Comparison of ENCODE assay signal across 28 mouse cellular contexts in the genomic region with DNA sequence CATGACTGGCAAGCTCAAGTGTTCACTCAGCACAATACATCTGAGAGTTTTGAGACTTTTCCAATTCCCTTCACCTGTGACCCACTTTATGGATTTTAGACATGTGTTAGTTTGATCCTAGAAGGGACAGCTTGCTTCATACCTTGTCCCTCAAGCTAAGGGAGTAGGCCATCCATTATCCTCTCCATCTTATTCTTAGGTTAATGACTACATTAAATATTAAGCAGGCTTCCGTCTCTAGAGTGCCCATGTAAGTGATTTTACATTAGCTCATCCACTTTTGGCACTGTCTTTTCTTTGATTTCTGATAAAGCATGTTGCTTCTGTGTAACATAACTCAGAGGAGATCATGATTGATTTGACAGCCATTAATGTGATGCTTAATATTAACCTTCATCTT.
DNase-seq lines count a peak whose midpoint lies in the region; ATAC-seq lines count a peak whose summit lies in the region.
"Had no signal": no experiment of that assay in that cellular context is flagged by ENCODE, and none has a peak within 500 bp of the region (broad histone marks: within the 10 kb centered on the region; RNA-seq: fewer than 3 reads in every experiment).

No protein-coding gene starts in this region.

- H3K4me3 ChIP-seq in embryonic facial prominence, embryonic 14.5 days (ENCODE audit: low read depth, low read length) = no peak overlapping the region
- H3K4me3 ChIP-seq in embryonic facial prominence, embryonic 10.5 days = no peak overlapping the region
- no peak overlapping the region for H3K4me3 ChIP-seq in neural tube, embryonic 12.5 days
- H3K4me3 ChIP-seq in neural tube, embryonic 15.5 days (replicated peaks) = no peak overlapping the region
- no peak overlapping the region for H3K4me3 ChIP-seq in kidney, embryonic 16.5 days (ENCODE audit: low read length)
- H3K4me3 ChIP-seq: embryonic facial prominence, embryonic 12.5 days; embryonic facial prominence, embryonic 15.5 days; erythroblast, embryonic 14.5 days; forebrain, embryonic 10.5 days; forebrain, embryonic 12.5 days had no signal

- H3K27ac ChIP-seq in embryonic facial prominence, embryonic 14.5 days (replicated peaks; ENCODE audit: low read depth, low read length) = no peak overlapping the region
- H3K27ac ChIP-seq in embryonic facial prominence, embryonic 10.5 days (replicated peaks) = no peak overlapping the region
- H3K27ac ChIP-seq in neural tube, embryonic 12.5 days = no peak overlapping the region
- H3K27ac ChIP-seq in neural tube, embryonic 15.5 days (replicated peaks) = no peak overlapping the region
- H3K27ac ChIP-seq in kidney, embryonic 16.5 days (ENCODE audit: low read length) = no peak overlapping the region
- H3K27ac ChIP-seq: embryonic facial prominence, embryonic 12.5 days; embryonic facial prominence, embryonic 15.5 days; forebrain, embryonic 10.5 days; forebrain, embryonic 12.5 days had no signal

- WGBS in embryonic facial prominence, embryonic 14.5 days = 81% methylated on average over 1 of the region's 1 CpGs
- 86% methylated on average over 1 of the region's 1 CpGs for WGBS in embryonic facial prominence, embryonic 10.5 days
- 73% methylated on average over 1 of the region's 1 CpGs for WGBS in neural tube, embryonic 12.5 days
- 74% methylated on average over 1 of the region's 1 CpGs for WGBS in neural tube, embryonic 15.5 days
- 64% methylated on average over 1 of the region's 1 CpGs for WGBS in kidney, embryonic 16.5 days

- no peak overlapping the region for H3K9ac ChIP-seq in embryonic facial prominence, embryonic 14.5 days (ENCODE audit: low read depth, low read length)
- H3K9ac ChIP-seq in neural tube, embryonic 12.5 days = no peak overlapping the region
- no peak overlapping the region for H3K9ac ChIP-seq in neural tube, embryonic 15.5 days (replicated peaks)
- no peak overlapping the region for H3K9ac ChIP-seq in kidney, embryonic 16.5 days (replicated peaks; ENCODE audit: low read length)
- H3K9ac ChIP-seq: embryonic facial prominence, embryonic 12.5 days; embryonic facial prominence, embryonic 15.5 days; forebrain, embryonic 12.5 days had no signal

- no peaks in the 10 kb centered on the region for H3K36me3 ChIP-seq in embryonic facial prominence, embryonic 14.5 days (ENCODE audit: control insufficient read depth, insufficient read depth, low read length)
- no peaks in the 10 kb centered on the region for H3K36me3 ChIP-seq in embryonic facial prominence, embryonic 10.5 days (replicated peaks)
- no peaks in the 10 kb centered on the region for H3K36me3 ChIP-seq in neural tube, embryonic 12.5 days
- H3K36me3 ChIP-seq in neural tube, embryonic 15.5 days = no peaks in the 10 kb centered on the region
- H3K36me3 ChIP-seq in kidney, embryonic 16.5 days (ENCODE audit: insufficient read depth, low read length) = no peaks in the 10 kb centered on the region
- H3K36me3 ChIP-seq: embryonic facial prominence, embryonic 12.5 days; embryonic facial prominence, embryonic 15.5 days; forebrain, embryonic 10.5 days; forebrain, embryonic 12.5 days; G1E had no signal

- H3K9me3 ChIP-seq in embryonic facial prominence, embryonic 14.5 days (ENCODE audit: control insufficient read depth, low read length) = no peaks in the 10 kb centered on the region
- H3K9me3 ChIP-seq in embryonic facial prominence, embryonic 10.5 days = no peaks in the 10 kb centered on the region
- no peaks in the 10 kb centered on the region for H3K9me3 ChIP-seq in neural tube, embryonic 12.5 days
- no peaks in the 10 kb centered on the region for H3K9me3 ChIP-seq in neural tube, embryonic 15.5 days (replicated peaks)
- H3K9me3 ChIP-seq in kidney, embryonic 16.5 days (ENCODE audit: low read length) = no peaks in the 10 kb centered on the region
- H3K9me3 ChIP-seq: embryonic facial prominence, embryonic 12.5 days; embryonic facial prominence, embryonic 15.5 days; forebrain, embryonic 10.5 days; forebrain, embryonic 12.5 days; G1E had no signal

- H3K27me3 ChIP-seq in embryonic facial prominence, embryonic 14.5 days (replicated peaks; ENCODE audit: control insufficient read depth, insufficient read depth, low read length) = no peaks in the 10 kb centered on the region
- no peaks in the 10 kb centered on the region for H3K27me3 ChIP-seq in embryonic facial prominence, embryonic 10.5 days (replicated peaks; ENCODE audit: low read depth, poor library complexity, severe bottlenecking)
- no peaks in the 10 kb centered on the region for H3K27me3 ChIP-seq in neural tube, embryonic 12.5 days (replicated peaks)
- H3K27me3 ChIP-seq in neural tube, embryonic 15.5 days (replicated peaks) = no peaks in the 10 kb centered on the region
- H3K27me3 ChIP-seq in kidney, embryonic 16.5 days (ENCODE audit: insufficient read depth, low read length) = no peaks in the 10 kb centered on the region
- H3K27me3 ChIP-seq: CH12.LX; embryonic facial prominence, embryonic 12.5 days; embryonic facial prominence, embryonic 15.5 days; forebrain, embryonic 12.5 days had no signal

- no peaks in the 10 kb centered on the region for H3K4me1 ChIP-seq in embryonic facial prominence, embryonic 14.5 days (ENCODE audit: control insufficient read depth, insufficient read depth, low read length)
- H3K4me1 ChIP-seq in embryonic facial prominence, embryonic 10.5 days = no peaks in the 10 kb centered on the region
- no peaks in the 10 kb centered on the region for H3K4me1 ChIP-seq in neural tube, embryonic 12.5 days
- no peaks in the 10 kb centered on the region for H3K4me1 ChIP-seq in neural tube, embryonic 15.5 days
- H3K4me1 ChIP-seq in kidney, embryonic 16.5 days (ENCODE audit: insufficient read depth, low read length) = no peaks in the 10 kb centered on the region
- H3K4me1 ChIP-seq: embryonic facial prominence, embryonic 12.5 days; embryonic facial prominence, embryonic 15.5 days; forebrain, embryonic 10.5 days; forebrain, embryonic 12.5 days had no signal

- H3K4me2 ChIP-seq in embryonic facial prominence, embryonic 14.5 days (ENCODE audit: low read depth, low read length) = no peak overlapping the region
- H3K4me2 ChIP-seq in neural tube, embryonic 12.5 days (replicated peaks) = no peak overlapping the region
- no peak overlapping the region for H3K4me2 ChIP-seq in neural tube, embryonic 15.5 days
- no peak overlapping the region for H3K4me2 ChIP-seq in kidney, embryonic 16.5 days (replicated peaks; ENCODE audit: low read depth, low read length)
- H3K4me2 ChIP-seq: embryonic facial prominence, embryonic 12.5 days; embryonic facial prominence, embryonic 15.5 days; forebrain, embryonic 12.5 days had no signal

- DNase-seq in embryonic facial prominence, embryonic 14.5 days (ENCODE audit: low spot score) = peak; percentile 1
- DNase-seq in embryonic facial prominence, embryonic 10.5 days (ENCODE audit: low spot score) = no peak
- peak; percentile 17 for DNase-seq in adipocyte (ENCODE audit: low spot score)
- peak; percentile 58 for DNase-seq in retina, embryonic 14.5 days (ENCODE audit: low spot score)
- no peak for DNase-seq in urinary bladder, postnatal 10 days (ENCODE audit: low spot score)
- DNase-seq: adrenal gland, postnatal 25 days; B cell, adult 2 months; cerebellum, adult 11 months; cerebellum, adult 18-20 months; cerebellum, adult 8-10 months; cerebellum, adult 9-11 months; cerebellum, postnatal 36 days; embryo, embryonic 11 days had no signal

- ATAC-seq in embryonic facial prominence, embryonic 14.5 days (ENCODE audit: low read depth) = peak; percentile 15; the same call in 1 of the 2 replicates
- 0 out of 2 replicates have a peak, but pooled peaks have one; percentile 53 for ATAC-seq in neural tube, embryonic 12.5 days (ENCODE audit: low FRiP score, low read depth)
- no peak for ATAC-seq in neural tube, embryonic 15.5 days (ENCODE audit: low FRiP score)
- ATAC-seq in kidney, embryonic 16.5 days (ENCODE audit: low FRiP score, low TSS enrichment) = no peak
- ATAC-seq: activated CD4-positive, CD25-positive, alpha-beta regulatory T cell, adult 4 months; CD4-positive, CD25-positive, alpha-beta regulatory T cell, adult 4 months; forebrain, embryonic 14.5 days; forebrain, embryonic 16.5 days; Patski had no signal

Comparison
In these comparisons a context has a peak if more than half of its experiments do, and no peak if none do; other contexts are left out.
1. ATAC-seq: peak in embryonic facial prominence, embryonic 14.5 days (single experiment) and neural tube, embryonic 12.5 days (single experiment); none in neural tube, embryonic 15.5 days (single experiment) and kidney, embryonic 16.5 days (single experiment).
2. DNase-seq: peak in embryonic facial prominence, embryonic 14.5 days (single experiment), adipocyte (single experiment) and retina, embryonic 14.5 days (single experiment); none in embryonic facial prominence, embryonic 10.5 days (single experiment) and urinary bladder, postnatal 10 days (single experiment).